Mouse (Mus musculus) small intestine, adult 2 months (tissue): ENCODE results near the gene Slco1c1.

Source experiments
- CTCF ChIP-seq: fragments of 200-500 bp; IDR thresholded peaks from 2 replicates; pipeline ENCODE4 v1.5.1; 2012; ENCODE audit warnings: low read depth, mild to moderate bottlenecking, control low read depth, inconsistent platforms, low read length, moderate library complexity, mixed read lengths; ENCODE audit not compliant: insufficient replicate concordance, insufficient read length; ENCODE audit errors: extremely low read depth
- POLR2A ChIP-seq: fragments of 200-500 bp; IDR thresholded peaks from 2 replicates; pipeline ENCODE4 v1.6.1; 2012; ENCODE audit warnings: low read depth, mild to moderate bottlenecking, control low read depth, inconsistent platforms, low read length, moderate library complexity

- TF ChIP-seq CTCF (peak; percentile 76; the same call in 1 of the 2 replicates), POLR2A (no peak)
Measured at GRCm38 (mm10) chr6:141488619-141489018, 35.5 kb upstream of the Slco1c1 start.
